Mouse (Mus musculus) stomach, embryonic 16.5 days (tissue): Measurements from ENCODE around the gene Olfr1377. TPM values are rescaled to one million over a fixed set of nuclear protein-coding genes. Genes with fewer than 3 reads are reported as not detected.
A peak's percentile ranks its signal among the peaks of the same experiment; 100 is the strongest.
"Not testable (repeated sequence)": the region's sequence is repeated elsewhere in the genome, so short reads cannot be mapped to it uniquely, and the experiment has no call there.

Source experiments
- ATAC-seq: fragments of 200-750 bp; cut with Nextera tagmentation; 2 replicates; pipeline ENCODE4 v1.8.0; 2017; ENCODE audit warnings: moderate number of reproducible peaks, moderate TSS enrichment; ENCODE audit not compliant: insufficient read depth, low FRiP score
- H3K27ac ChIP-seq: fragments of 300-500 bp; sonication (generic); 2 replicates; pipeline ENCODE4 v1.5.1; 2014; ENCODE audit warnings: low read length
- H3K27me3 ChIP-seq: fragments of 300-500 bp; sonication (generic); 2 replicates; pipeline ENCODE4 v1.6.1; 2014; ENCODE audit warnings: low read length, control low read depth, mixed read lengths; ENCODE audit not compliant: control insufficient read depth, insufficient read depth
- H3K36me3 ChIP-seq: fragments of 300-500 bp; sonication (generic); 2 replicates; pipeline ENCODE4 v1.6.1; 2014; ENCODE audit warnings: low read length; ENCODE audit not compliant: control insufficient read depth, insufficient read depth
- H3K4me1 ChIP-seq: fragments of 300-500 bp; sonication (generic); 2 replicates; pipeline ENCODE4 v1.6.1; 2014; ENCODE audit warnings: low read length, control low read depth, mixed read lengths; ENCODE audit not compliant: control insufficient read depth, insufficient read depth
- H3K4me2 ChIP-seq: fragments of 300-500 bp; sonication (generic); 2 replicates; pipeline ENCODE4 v1.6.1; 2014; ENCODE audit warnings: low read depth, low read length, mixed read lengths
- H3K4me3 ChIP-seq: fragments of 300-500 bp; sonication (generic); replicated peaks from 2 replicates; pipeline ENCODE4 v1.5.1; 2014; ENCODE audit warnings: mild to moderate bottlenecking, low read length
- H3K9ac ChIP-seq: fragments of 300-500 bp; sonication (generic); 2 replicates; pipeline ENCODE4 v1.6.1; 2014; ENCODE audit warnings: low read length
- H3K9me3 ChIP-seq: fragments of 300-500 bp; sonication (generic); replicated peaks from 2 replicates; pipeline ENCODE4 v1.6.1; 2016; ENCODE audit warnings: low read length, control low read depth; ENCODE audit not compliant: control insufficient read depth
- WGBS: fragments of 180-500 bp; shearing (Covaris S2); extraction: QIAGEN DNeasy Blood & Tissue Kit; methylation state at CpG from one replicate; pipeline ENCODE4 v1.1.7; 2014; 5-methylcytosine and 5-hydroxymethylcytosine counted together
- polyA plus RNA-seq: library from polyadenylated mRNA; unstranded; fragments of >200 nt; fragmentation: Nextera tagmentation; extraction: Ambion mirVana; gene quantifications from 2 replicates; pipeline ENCODE4 v1.2.1, GENCODE M21; 2015

The Olfr1377 gene
- polyA plus RNA-seq, 1 experiment from 2014 or later: not detected

DNA sequence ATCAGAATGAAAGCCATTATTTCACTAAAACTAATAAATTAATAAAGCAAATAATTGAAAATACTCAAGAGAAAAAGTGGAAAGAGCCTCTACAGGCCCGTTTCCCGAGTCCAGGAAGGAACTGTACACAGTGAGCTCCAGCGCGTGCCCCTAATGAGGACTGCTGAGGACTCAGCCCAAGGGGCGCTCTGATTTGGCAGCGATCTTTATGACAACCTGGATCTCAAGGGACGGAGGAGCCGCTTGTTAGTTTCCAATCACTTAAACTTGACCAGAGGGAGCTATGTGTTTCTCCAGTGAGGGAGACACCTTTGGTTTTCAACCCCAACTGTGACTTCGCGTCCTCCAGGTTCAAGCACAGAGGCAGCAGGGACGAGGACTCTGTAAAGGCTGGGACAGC, 15.5 kb upstream of the Olfr1377 start, which contains the start of gene Olfr1378:
Gene Olfr1378 (plus strand): TSS at position 301 of the 400 bp plus-strand sequence.
- Histone ChIP-seq H3K4me3 (no peak within 1 kb of the TSS), H3K4me2 (no peak within 1 kb of the TSS), H3K9ac (no peak within 1 kb of the TSS), H3K36me3 (no peaks in the 10 kb centered on the region), H3K4me1 (no peaks in the 10 kb centered on the region), H3K9me3 (no peaks in the 10 kb centered on the region), H3K27me3 (no peaks in the 10 kb centered on the region), H3K27ac (no peak within 1 kb of the TSS)
- WGBS: 79% methylated on average over 11 of the region's 11 CpGs
- ATAC-seq: no peak

DNA sequence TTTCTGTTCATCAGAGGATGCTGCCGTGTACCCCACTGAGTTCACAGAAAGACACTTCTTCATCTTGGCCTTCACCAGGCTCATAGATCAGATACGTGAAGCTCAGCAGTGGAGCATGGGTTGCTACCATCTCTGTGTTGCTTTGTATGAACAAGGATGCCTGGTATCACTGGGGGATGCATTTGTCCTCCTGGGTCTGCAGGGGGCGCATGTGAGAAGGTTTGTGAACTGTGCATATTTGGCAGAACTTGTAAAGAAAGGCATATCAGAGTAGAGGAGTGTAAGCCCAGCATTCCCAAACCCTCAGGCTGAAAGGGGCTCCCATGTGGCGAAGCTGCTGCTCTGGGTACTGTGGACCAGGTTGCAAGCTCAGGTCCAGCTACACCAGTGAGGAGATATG, 4.6 kb upstream of the Olfr1377 start:
- Histone ChIP-seq H3K27ac (no peak overlapping the region), H3K9ac (no peak overlapping the region), H3K4me3 (no peak overlapping the region), H3K9me3 (no peaks in the 10 kb centered on the region), H3K4me1 (no peaks in the 10 kb centered on the region), H3K4me2 (no peak overlapping the region), H3K27me3 (no peaks in the 10 kb centered on the region), H3K36me3 (no peaks in the 10 kb centered on the region)
- no peak for ATAC-seq
- WGBS: 68% methylated on average over 4 of the region's 4 CpGs

DNA sequence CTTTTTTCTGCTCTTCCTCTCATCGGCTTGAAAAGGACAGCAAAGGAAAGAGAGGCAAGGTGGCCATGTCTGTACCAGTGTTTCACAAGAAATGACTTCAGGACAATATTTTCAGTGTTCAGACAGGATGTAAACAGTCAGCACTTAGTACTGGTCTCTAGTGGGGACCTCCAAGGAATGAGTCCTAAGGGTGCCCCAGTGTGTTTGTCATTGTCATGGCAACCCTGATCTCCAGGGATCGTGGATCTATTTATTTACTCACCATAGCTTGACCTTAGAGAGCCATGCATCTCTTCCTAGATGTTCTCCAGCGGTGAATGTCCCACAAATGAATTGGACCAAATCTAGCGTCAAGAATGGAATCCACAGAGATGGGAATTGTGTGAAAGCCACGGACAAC, 21.5 kb downstream of the Olfr1377 start, which contains the start of gene Olfr51:
Gene Olfr51 (plus strand): TSS at position 301 of the 400 bp plus-strand sequence.
- no peak within 1 kb of the TSS for H3K9ac ChIP-seq
- no peak within 1 kb of the TSS for H3K4me3 ChIP-seq
- no peak for ATAC-seq
- H3K4me2 ChIP-seq: no peak within 1 kb of the TSS
- H3K27me3 ChIP-seq: no peaks in the 10 kb centered on the region
- no peaks in the 10 kb centered on the region for H3K36me3 ChIP-seq
- no peaks in the 10 kb centered on the region for H3K4me1 ChIP-seq
- H3K27ac ChIP-seq: no peak within 1 kb of the TSS
- no peaks in the 10 kb centered on the region for H3K9me3 ChIP-seq
- WGBS: 68% methylated on average over 5 of the region's 5 CpGs

DNA sequence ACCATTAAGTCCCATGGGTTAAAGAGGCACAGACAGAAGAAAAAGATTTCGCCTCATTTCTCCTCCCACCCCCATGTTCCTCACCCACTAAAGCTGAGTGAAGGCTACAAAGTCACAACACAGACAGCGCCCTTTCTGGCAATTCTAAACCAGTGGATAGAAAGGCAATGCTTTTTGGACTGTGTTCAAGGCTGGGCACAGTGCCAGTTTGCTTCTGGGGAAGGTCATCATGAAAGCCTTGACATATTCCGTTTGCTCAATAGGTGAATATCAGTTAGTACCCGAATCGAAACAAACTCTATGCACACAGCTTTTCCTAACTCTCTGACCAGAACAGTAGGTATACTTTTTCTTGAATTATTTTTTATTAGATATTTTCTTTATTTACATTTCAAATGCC, 30.1 kb downstream of the Olfr1377 start:
- no peak for ATAC-seq
- H3K27me3 ChIP-seq: no peaks in the 10 kb centered on the region
- H3K27ac ChIP-seq: no peak overlapping the region
- H3K4me3 ChIP-seq: no peak overlapping the region
- H3K4me1 ChIP-seq: no peaks in the 10 kb centered on the region
- no peak overlapping the region for H3K4me2 ChIP-seq
- no peak overlapping the region for H3K9ac ChIP-seq
- no peaks in the 10 kb centered on the region for H3K9me3 ChIP-seq
- no peaks in the 10 kb centered on the region for H3K36me3 ChIP-seq
- 43% methylated on average over 5 of the region's 5 CpGs for WGBS

DNA sequence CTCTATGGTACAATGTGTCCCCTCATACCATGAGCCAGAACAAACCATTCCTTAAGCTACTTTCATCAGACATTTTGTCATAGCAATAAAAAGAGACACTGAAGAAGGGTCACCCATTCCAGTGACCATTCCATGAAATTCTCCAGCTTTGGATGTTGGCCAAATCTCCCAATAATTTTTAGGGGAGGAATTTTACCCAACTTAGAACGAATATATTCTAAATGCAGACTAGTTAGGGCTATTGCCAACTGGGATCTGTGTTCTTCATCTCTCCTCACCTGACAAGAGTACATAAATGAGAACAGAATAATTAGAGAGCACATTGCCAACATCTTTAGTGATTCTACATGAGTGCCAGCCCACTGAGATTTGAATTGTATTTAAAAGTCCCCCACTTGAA, 32.2 kb downstream of the Olfr1377 start, which contains the start of gene Olfr54:
Gene Olfr54 (plus strand): TSS at position 301 of the 400 bp plus-strand sequence.
- H3K27ac ChIP-seq: no peak within 1 kb of the TSS

DNA sequence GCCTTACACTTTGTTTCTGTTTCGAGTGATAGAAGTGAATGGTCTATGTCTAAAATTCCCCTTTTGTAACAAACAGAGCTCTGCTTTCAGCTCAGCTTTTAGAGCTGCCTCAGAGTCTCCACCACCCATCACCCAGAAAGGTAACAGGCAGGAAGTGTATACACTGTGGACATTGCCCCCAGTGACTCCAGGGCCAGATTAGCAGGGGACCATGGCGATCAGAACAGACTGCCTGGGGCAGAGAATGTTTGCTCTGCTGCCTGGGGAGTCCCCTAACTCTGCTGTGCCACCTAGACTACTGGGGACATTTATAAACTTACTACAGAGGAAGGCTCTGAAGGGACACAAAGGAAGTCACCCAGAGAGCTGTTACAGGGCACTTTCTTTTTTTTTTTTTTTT, 34.6 kb downstream of the Olfr1377 start:
- no peaks in the 10 kb centered on the region for H3K27me3 ChIP-seq
- no peak overlapping the region for H3K4me2 ChIP-seq
- peak; percentile 47; the same call in 1 of the 2 replicates for ATAC-seq
- H3K27ac ChIP-seq: no peak overlapping the region
- 46% methylated on average over 2 of the region's 2 CpGs for WGBS
- H3K9ac ChIP-seq: no peak overlapping the region
- H3K36me3 ChIP-seq: no peaks in the 10 kb centered on the region
- no peaks in the 10 kb centered on the region for H3K9me3 ChIP-seq
- no peak overlapping the region for H3K4me3 ChIP-seq
- H3K4me1 ChIP-seq: no peaks in the 10 kb centered on the region

More for the DNA sequence above, 32.2 kb downstream of the Olfr1377 start, which contains the start of gene Olfr54:
- H3K9me3 ChIP-seq: no peaks in the 10 kb centered on the region
- H3K36me3 ChIP-seq: no peaks in the 10 kb centered on the region
- H3K9ac ChIP-seq: no peak within 1 kb of the TSS
- H3K4me1 ChIP-seq: no peaks in the 10 kb centered on the region
- no peak for ATAC-seq
- WGBS: 56% methylated on average over 1 of the region's 1 CpGs
- H3K4me2 ChIP-seq: no peak within 1 kb of the TSS
- no peak within 1 kb of the TSS for H3K4me3 ChIP-seq
- no peaks in the 10 kb centered on the region for H3K27me3 ChIP-seq

DNA sequence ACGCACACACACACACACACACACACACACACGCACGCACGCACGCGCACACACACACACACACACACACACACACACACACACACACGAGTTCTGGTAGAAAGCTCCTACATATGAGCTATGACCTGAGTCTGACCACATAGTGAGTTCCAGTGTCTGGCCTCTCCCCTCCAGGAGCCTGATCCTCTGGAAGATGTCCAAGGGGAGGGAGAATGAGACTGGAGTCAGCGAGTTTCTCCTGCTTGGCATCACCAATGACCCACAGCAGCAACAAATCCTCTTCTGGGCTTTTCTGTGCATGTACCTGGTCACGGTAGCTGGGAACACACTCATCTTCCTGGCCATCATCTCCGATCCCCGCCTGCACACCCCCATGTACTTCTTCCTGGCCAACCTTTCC, 45.0 kb downstream of the Olfr1377 start:
- not testable (repeated sequence) for H3K4me1 ChIP-seq, H3K4me3 ChIP-seq, H3K4me2 ChIP-seq, H3K27ac ChIP-seq, ATAC-seq, H3K9ac ChIP-seq, H3K9me3 ChIP-seq, H3K27me3 ChIP-seq, H3K36me3 ChIP-seq
- 88% methylated on average over 11 of the region's 11 CpGs for WGBS

DNA sequence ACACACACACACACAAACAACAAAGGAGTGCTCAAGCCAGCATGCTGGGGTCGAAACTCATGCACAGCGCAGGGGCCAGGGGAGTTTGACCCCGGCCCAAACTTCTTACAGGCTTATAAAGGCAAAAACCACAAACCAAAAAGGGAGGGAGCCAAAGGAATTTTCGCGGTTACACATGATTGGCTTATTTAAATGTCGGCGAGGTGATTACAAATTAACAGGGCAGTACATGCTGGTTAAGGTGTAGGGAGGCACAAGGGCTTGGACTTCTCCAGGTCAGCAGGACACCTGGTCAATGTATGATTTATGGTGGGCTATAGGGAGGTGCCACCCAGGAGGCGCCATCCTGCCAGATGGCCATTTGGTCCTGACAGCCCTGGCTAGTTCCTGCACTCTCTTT, 47.6 kb downstream of the Olfr1377 start:
- H3K27ac ChIP-seq, ATAC-seq, H3K27me3 ChIP-seq, H3K36me3 ChIP-seq, H3K4me2 ChIP-seq, H3K9ac ChIP-seq, H3K4me1 ChIP-seq, H3K4me3 ChIP-seq, H3K9me3 ChIP-seq: not testable (repeated sequence)
- 67% methylated on average over 8 of the region's 8 CpGs for WGBS

DNA sequence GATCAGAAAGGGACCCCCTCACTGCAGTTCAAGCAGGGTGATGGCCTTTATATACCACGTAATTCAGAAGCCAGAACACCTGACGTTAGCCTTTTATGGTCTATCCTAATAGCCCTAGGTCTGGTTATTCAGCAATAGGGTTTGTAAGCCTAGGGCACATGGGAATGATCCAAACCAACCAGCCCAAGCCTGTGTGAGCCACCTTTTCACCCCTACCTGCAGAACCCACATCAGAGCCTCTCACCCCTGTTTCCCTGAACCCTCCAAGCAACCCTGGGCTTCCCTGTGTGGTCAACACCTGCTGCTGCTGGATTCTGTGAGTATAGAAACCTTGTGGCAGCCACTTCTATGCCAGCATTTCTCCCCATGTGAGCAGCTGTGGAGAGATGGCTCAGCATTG, 48.5 kb downstream of the Olfr1377 start:
- no peak overlapping the region for H3K27ac ChIP-seq
- H3K4me1 ChIP-seq: no peaks in the 10 kb centered on the region
- H3K9ac ChIP-seq: no peak overlapping the region
- no peaks in the 10 kb centered on the region for H3K27me3 ChIP-seq
- no peak overlapping the region for H3K4me3 ChIP-seq
- no peak for ATAC-seq
- no peak overlapping the region for H3K4me2 ChIP-seq
- 79% methylated on average over 2 of the region's 2 CpGs for WGBS
- no peaks in the 10 kb centered on the region for H3K9me3 ChIP-seq
- no peaks in the 10 kb centered on the region for H3K36me3 ChIP-seq

DNA sequence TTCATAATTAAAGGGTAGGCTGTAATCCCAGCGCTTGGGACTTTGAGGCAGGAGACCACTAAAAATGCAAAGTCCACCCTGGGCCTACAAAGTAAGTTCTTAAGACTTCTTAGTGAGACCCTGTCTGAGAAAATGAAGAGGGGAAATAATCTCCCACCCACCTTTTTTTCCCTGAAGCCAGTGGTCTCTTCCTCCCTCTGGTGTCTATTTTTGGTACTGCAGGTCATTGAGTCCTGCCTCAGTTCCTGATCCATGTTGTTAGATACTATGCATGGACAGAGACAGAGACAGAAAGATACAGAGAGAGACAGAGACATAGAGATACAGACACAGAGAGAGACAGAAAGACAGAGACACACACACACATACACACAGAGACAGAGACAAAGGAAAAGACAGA, 51.1 kb downstream of the Olfr1377 start:
- H3K27ac ChIP-seq: no peak overlapping the region
- H3K4me2 ChIP-seq: no peak overlapping the region
- no peak overlapping the region for H3K9ac ChIP-seq
- H3K27me3 ChIP-seq: no peaks in the 10 kb centered on the region
- no peaks in the 10 kb centered on the region for H3K4me1 ChIP-seq
- ATAC-seq: no peak
- H3K9me3 ChIP-seq: no peaks in the 10 kb centered on the region; the same call in 1 of the 2 replicates
- no peaks in the 10 kb centered on the region for H3K36me3 ChIP-seq
- no peak overlapping the region for H3K4me3 ChIP-seq
- 19% methylated on average over 1 of the region's 1 CpGs for WGBS
